Mouse (Mus musculus): ENCODE results near the gene Rnf4.
A peak's percentile ranks its signal among the peaks of the same experiment; 100 is the strongest.

The Rnf4 gene

GRCm38 (mm10) chr5:34336775-34337450, 824 bp downstream of the Rnf4 start:
- DNase-seq (ENCODE audit: low spot score), result peak; percentile 33

GRCm38 (mm10) chr5:34340246-34340645, 4.2 kb downstream of the Rnf4 start:
- no peak for DNase-seq (ENCODE audit: low spot score)

DNA sequence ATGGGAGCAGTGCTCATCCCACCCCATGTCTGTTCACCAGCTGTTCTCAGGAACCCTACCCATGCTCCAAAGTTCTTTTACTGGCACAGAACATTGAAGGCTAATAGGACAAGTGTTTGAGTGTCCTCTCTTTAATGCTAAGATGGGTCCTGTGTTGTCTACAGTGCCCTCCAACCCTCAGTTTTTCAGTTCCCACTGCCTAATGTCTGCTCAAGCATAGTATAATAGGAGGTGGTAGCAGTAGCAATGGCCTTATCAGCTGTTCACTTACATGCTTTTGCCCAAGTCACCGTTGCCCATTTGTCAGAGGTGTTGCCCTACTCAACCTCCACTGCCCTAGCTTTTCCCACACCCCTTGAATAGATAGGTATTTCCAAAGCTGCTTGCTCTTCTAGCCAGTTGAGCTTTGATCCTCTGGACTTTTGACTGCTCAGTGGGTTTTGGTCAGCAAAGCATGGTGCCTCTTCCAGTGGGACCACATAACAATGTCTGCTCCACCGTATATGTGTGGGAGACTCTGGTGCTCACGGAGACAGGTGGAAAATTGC, 16.1 kb downstream of the Rnf4 start:
- no peak for DNase-seq (ENCODE audit: low spot score)

GRCm38 (mm10) chr5:34360261-34360660, 24.2 kb downstream of the Rnf4 start:
- DNase-seq (ENCODE audit: low spot score), result no peak

DNA sequence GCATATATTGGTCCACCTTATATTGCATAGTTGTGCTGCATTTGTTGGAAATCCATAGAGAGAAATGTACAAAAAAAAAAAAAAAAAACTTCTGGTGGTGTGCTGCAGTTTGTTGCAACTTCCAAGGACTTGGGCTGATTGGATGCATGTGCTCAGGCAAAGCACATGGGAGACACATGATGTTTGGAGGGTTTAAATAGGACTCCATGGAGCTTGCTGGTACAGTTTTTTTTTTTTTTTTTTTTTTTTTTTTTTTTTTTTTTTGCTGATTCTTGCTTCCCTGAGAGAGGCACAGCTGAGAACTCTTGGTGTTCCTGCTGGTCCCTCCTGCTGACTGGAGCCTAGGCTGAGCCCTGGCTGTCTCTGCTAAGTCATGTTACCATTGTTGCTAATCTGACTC, 27.0 kb downstream of the Rnf4 start:
- no peak for DNase-seq (ENCODE audit: low spot score)

GRCm38 (mm10) chr5:34368551-34369290, 32.6 kb downstream of the Rnf4 start:
- no peak for DNase-seq (ENCODE audit: low spot score)

GRCm38 (mm10) chr5:34369341-34370021, 33.4 kb downstream of the Rnf4 start, which contains the start of gene Fam193a:
Gene Fam193a, plus strand, starts transcription at chr5:34369933.
- DNase-seq (ENCODE audit: low spot score), result peak; percentile 96

- DNase-seq (ENCODE audit: low spot score), result no peak
These were observed 34.1 kb downstream of the Rnf4 start for GRCm38 (mm10) chr5:34370022-34370823.

DNA sequence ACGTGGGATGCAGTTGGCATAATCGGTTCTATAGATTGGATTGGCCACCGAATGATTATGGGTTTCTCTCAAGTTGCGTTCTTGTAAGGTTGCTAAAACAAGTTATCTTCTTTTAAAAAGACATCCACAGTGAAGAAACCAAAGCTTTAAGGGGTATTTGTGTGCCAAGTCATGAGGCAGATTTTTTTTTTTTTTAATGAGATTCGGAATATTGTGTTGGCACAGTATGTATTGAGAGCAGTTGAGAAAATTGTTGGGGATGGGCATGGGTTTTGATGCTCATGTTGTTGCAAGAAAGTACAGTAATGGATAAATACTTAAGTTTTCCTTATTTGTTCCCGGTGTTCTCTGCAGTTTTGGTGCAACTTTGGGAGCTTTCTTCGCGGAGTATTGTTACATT, 34.8 kb downstream of the Rnf4 start:
- no peak for DNase-seq (ENCODE audit: low spot score)

GRCm38 (mm10) chr5:34372141-34372540, 36.1 kb downstream of the Rnf4 start:
- DNase-seq (ENCODE audit: low spot score), result no peak

- no peak for DNase-seq (ENCODE audit: low spot score)
These were observed 36.5 kb downstream of the Rnf4 start for GRCm38 (mm10) chr5:34372541-34372940.

GRCm38 (mm10) chr5:34378787-34379186, 42.7 kb downstream of the Rnf4 start:
- no peak for DNase-seq (ENCODE audit: low spot score)

DNA sequence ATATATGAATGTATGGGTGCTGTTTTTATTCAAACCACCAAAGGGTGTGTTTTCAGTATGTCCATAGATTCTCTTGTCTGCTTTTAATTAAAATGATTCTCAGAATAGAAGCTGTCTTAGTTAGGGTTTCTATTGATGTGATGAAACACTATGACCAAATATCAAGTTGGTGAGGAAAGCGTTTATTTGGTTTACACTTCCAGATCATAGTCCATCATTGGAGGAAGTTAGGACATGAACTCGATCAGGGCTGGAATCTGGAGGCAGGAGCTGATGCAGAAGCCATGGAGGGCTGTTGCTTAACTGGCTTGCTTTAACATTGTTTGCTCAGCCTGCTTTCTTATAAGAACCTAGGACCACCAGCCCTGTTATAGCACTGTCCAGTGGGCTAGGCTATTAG, 45.6 kb downstream of the Rnf4 start:
- DNase-seq (ENCODE audit: low spot score), result no peak

- no peak for DNase-seq (ENCODE audit: low spot score)
These were observed 49.5 kb downstream of the Rnf4 start for GRCm38 (mm10) chr5:34385616-34386015.

- no peak for DNase-seq (ENCODE audit: low spot score)
These were observed 50.7 kb downstream of the Rnf4 start for GRCm38 (mm10) chr5:34386744-34387143.

DNA sequence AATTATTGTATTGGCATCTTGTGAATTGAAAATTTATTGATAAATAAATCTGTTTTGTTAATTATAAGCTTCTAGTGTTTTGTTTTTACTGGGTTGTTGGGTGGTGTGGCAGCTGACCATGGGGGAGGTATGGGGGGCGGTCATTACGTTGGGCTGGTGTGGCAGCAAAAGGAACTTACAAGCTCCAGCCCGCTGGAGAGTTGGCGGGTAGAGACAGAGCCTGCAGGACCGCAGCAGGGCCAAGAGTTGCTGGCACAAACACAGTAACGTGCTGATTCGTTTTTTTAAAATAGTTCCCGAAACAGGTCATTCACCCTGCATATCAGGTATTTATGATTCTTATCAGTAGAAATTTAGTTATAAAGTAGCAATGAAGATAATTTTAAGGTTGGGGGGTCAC, 57.2 kb downstream of the Rnf4 start:
- no peak for DNase-seq (ENCODE audit: low spot score)

DNA sequence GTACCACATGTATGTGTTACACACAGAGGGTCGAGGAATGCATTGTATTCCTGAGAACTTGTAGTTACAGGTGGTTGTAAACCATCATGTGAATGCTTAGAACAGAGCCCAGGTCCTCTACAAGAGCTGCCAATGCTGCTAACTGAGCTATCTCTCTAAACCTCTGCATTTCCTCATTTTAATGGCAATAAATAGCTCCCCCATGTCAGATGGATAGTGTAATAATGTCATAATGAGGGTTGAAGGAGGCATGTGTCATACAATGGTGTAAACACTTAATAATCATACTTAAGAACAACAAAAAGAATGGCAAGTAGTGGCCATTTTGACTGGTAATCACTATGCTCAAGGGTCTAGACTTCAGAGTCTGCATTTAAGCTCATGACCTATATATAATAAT, 59.3 kb downstream of the Rnf4 start:
- no peak for DNase-seq (ENCODE audit: low spot score)

DNA sequence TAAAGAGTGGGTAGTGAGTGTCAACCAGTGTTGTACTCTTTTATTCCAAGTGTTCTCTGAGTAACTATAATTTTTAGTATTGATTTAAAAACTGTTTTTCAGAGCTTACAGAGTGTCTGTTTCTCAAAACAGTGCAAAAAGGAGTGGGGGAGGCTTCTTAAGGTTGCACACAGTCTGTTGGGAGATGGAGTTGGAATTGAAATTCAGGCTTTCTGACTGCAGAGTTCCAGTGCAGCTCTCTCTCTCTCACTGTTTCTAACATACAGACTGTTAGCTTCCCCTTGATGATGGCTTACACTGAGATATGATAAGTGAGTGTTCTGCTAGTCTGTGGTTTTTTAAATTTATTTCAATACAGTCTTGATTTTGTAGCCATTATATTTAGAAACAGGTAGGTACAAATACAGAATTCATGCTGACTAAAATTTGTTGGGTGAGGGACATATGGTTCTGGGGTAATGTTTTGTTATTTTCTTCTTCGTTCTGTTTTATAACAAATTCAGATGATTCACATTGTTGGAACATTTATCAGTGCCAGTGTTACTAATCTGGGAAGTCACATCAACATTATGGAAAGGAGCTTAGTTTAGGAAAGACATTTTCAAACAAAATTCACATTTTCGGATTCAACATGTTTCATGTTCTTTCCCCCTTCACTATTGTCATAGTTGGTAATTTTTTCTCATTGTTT, 59.9 kb downstream of the Rnf4 start:
- DNase-seq (ENCODE audit: low spot score), result no peak

DNA sequence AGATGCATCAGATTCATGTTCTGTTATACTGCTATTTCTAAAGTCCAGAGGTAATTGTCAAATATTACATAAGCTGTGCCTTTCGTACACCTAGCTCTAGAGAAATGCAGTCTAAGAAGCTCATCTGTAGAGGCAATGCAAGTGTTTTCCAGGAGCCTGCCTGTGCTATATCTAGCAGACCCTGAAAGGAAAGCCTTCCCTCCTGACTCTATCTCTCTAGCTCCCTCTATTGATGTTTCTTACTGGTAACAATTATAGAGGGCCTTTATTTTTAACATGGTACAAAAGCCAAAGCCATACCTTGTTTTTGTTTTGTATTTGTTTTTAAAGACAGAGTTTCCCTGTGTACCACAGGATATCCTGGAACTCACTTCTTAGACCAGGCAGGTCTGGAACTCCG, 61.8 kb downstream of the Rnf4 start:
- no peak for DNase-seq (ENCODE audit: low spot score)

GRCm38 (mm10) chr5:34398326-34398725, 62.2 kb downstream of the Rnf4 start:
- no peak for DNase-seq (ENCODE audit: low spot score)

Measured in ovary, adult 18-20 months (tissue).